Mouse (Mus musculus): ENCODE results near the gene Gm20741.

Gene Gm20741

GRCm38 (mm10) chr16:88811827-88812226 is at the start of gene Gm20741:
TSS of gene Gm20741 (minus strand) at chr16:88812220.
- DNase-seq (ENCODE audit: low read depth, low spot score): no peak

DNA sequence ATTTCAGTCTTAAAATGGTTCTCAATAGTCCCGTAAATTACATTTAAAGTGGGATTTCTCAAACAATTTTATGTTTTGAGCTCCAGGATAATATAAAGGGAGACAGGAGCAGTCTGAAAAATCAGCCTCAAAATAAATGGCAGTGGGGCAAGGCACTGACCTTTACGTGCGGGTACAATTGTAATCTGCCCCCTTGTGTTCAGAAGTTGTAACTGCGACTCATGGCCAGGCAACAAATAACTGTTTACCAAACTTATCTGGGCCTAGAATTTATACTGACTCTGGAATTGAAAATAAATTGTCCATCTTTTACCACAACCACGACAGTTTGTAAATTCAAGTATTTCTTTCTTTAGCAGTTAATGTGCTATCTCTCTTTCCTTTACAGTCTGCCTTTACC is 39.4 kb upstream of the Gm20741 start:
- DNase-seq (ENCODE audit: low read depth, low spot score): no peak

- DNase-seq (ENCODE audit: low read depth, low spot score): no peak
These were observed 36.5 kb upstream of the Gm20741 start for GRCm38 (mm10) chr16:88848558-88848957.

DNA sequence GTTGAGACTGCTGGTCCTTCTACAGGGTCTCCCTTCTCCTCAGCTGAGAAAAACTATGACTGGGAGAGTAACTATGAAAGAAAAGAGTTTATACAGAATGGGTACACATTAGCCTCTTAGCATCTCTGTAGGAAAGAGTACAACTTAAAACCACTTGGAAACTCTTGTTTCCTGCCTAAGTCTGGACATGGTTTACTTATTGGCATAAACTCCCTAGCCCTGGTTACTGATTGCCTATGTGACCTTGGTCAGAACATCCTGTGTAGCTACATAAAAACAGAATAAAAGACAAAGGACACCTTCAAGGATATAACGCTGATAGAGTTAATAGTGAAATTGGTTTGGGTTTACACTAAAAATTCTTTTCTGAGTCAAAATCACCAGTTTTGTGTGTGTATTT is 35.3 kb upstream of the Gm20741 start:
- DNase-seq (ENCODE audit: low read depth, low spot score): no peak

DNA sequence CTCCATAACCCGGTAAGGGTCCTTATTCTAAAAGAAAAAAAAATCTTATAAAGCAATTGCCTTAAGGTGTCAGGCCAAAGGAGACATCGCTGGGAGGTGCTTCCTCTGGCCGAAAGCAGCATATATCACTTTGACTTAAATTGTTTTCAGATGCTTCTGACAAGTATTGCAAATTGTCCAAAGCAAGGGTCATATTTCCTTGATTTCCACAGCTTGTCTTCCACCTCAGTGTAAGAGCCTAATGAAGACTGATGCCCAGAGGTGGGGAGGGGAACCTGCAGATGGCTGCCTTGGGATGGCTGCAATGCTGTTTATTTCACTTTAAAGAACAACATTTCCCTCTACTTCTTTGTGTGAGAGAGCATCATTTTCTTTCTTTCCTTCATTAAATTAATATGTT is 15.0 kb upstream of the Gm20741 start:
- no peak for DNase-seq (ENCODE audit: low read depth, low spot score)

DNA sequence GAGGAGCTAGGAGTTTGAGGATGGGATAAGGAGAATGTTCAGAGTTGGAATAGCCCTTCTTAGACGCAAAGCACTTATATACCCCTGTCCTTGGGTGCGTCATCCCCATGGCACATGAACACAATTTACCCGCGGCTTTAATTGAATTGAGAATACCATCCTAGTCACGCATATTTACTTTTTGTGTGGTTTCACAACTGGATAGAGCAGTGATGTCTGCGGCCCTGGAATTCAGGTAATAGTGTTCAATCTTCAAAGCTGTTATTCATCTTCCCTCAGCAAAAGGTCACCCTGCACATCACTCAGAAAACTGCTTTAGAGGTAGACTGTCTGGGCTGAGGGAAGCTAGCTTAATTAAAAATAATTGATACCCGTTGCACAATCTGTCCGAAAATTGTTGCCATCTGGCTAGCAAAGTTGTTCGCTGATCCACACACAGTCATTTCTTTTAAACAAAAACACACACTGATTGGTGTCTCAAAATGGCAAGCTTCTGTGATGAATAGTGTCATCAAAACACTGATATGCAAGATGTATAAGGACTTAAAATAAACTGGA is 14.2 kb upstream of the Gm20741 start, which contains the start of gene Krtap14:
Krtap14 (minus strand) TSS at position 51 of the 558 bp plus-strand sequence.
- DNase-seq (ENCODE audit: low read depth, low spot score): no peak

DNA sequence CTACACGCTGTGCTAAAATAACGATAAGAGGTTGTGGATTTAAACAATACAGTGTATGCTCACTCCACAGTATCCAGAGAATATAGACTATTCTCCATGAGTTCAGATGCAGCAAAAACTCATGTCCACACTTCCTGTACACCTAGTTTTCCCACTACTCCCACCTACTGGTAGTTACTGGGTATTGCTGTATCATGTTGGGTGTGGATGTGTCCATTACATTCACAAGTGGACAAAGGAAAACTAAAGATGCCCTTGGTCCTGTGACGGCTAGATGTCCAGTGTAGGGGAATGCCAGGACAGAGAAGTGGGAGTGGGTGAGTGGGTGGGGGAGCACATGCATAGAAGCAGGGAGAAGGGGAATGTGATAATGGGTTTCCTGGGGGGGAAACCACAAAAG is 11.7 kb upstream of the Gm20741 start:
- DNase-seq (ENCODE audit: low read depth, low spot score): no peak

DNA sequence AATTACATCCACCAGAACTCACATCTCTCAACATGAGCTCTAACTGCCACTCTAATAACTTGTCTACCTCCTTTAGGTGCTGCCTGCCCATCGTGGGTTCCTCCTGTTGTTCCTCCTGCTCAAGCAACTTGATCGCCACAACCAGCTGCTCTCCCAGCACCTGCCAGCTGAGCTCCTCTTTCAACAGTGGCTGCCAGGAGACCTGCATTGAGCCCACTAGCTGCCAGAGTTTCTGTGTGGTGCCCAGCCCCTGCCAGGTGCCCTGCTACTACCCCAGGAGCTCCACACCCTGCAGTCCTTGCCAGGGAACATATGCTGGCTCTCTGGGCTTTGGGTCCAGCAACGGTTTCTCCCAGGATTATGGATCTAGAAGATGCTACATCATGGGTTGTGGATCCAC is 8.0 kb upstream of the Gm20741 start, which contains the start of gene Krtap15:
Krtap15 (plus strand) TSS at position 150 of the 400 bp plus-strand sequence.
- peak; percentile 74 for DNase-seq (ENCODE audit: low read depth, low spot score)

- DNase-seq (ENCODE audit: low read depth, low spot score): no peak
These were observed 25.2 kb downstream of the Gm20741 start for GRCm38 (mm10) chr16:88786786-88787185.

DNA sequence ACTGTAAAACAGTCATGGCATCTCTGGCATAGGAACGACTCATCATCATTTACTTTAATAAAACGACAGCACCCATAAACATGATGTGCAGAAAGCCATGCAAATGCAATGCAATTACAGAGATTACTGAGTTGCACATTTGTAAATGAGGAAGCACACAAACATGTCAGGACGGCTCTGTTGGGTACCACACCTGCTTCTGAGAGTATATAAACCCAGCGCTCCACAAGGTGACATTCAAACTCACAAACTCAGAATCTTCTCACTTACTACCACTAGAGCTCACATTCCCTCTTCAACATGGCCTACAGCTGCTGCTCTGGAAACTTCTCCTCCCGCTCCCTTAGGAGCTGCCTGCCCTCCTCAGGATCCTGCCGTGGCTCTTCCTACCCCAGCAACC is 34.4 kb downstream of the Gm20741 start, which contains the start of gene Gm5965:
Gm5965 (plus strand) TSS at position 301 of the 400 bp plus-strand sequence.
- no peak for DNase-seq (ENCODE audit: low read depth, low spot score)

DNA sequence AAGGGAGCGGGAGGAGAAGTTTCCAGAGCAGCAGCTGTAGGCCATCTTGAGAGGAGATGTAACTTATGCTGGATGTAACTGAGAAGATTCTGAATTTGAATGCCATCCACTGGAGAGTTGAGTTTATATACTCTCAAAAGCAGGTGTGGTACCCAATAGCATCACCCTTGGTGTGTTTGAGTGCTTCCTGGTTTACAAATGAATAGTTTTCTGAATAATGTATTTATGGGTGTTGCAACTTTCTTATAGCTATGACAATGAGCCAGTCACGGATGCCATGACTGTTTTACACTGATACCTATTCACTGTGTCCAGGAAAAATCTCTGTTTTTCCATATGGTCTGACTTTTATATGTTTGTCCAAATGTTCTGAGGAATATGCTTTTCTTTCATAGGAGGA is 37.9 kb downstream of the Gm20741 start, which contains the start of gene 2310057N15Rik:
2310057N15Rik (minus strand) TSS at position 101 of the 400 bp plus-strand sequence.
- no peak for DNase-seq (ENCODE audit: low read depth, low spot score)

Measured in skeletal muscle tissue, adult 2 months (tissue).